Mouse (Mus musculus) intestine, postnatal 0 days (tissue): Measurements from ENCODE around the gene 4921524J17Rik. TPM values are rescaled to one million over a fixed set of nuclear protein-coding genes. Genes with fewer than 3 reads are reported as not detected.

Source experiments
- ATAC-seq: fragments of 200-750 bp; cut with Nextera tagmentation; 2 replicates; pipeline ENCODE4 v1.8.0; 2017; ENCODE audit warnings: mild to moderate bottlenecking, moderate TSS enrichment, moderate library complexity
- H3K27ac ChIP-seq: fragments of 300-500 bp; sonication (generic); 2 replicates; pipeline ENCODE4 v1.5.1; 2014; ENCODE audit warnings: mild to moderate bottlenecking, low read depth, low read length, moderate library complexity
- H3K27me3 ChIP-seq: fragments of 300-500 bp; sonication (generic); replicated peaks from 2 replicates; pipeline ENCODE4 v1.6.1; 2014; ENCODE audit warnings: low read length, mixed read lengths; ENCODE audit not compliant: control insufficient read depth, insufficient read depth
- H3K36me3 ChIP-seq: fragments of 300-500 bp; sonication (generic); 2 replicates; pipeline ENCODE4 v1.6.1; 2014; ENCODE audit warnings: mild to moderate bottlenecking, moderate library complexity; ENCODE audit not compliant: control insufficient read depth, insufficient read depth
- H3K4me1 ChIP-seq: fragments of 300-500 bp; sonication (generic); replicated peaks from 2 replicates; pipeline ENCODE4 v1.6.1; 2014; ENCODE audit warnings: antibody characterized with exemption, low read length, mixed read lengths; ENCODE audit not compliant: control insufficient read depth, insufficient read depth
- H3K4me2 ChIP-seq: fragments of 300-500 bp; sonication (generic); replicated peaks from 2 replicates; pipeline ENCODE4 v1.6.1; 2014; ENCODE audit warnings: low read depth, mild to moderate bottlenecking, moderate library complexity
- H3K4me3 ChIP-seq: fragments of 300-500 bp; sonication (generic); 2 replicates; pipeline ENCODE4 v1.5.1; 2014; ENCODE audit warnings: low read depth, low read length
- H3K9ac ChIP-seq: fragments of 300-500 bp; sonication (generic); 2 replicates; pipeline ENCODE4 v1.6.1; 2014; ENCODE audit warnings: mild to moderate bottlenecking, low read depth, low read length
- H3K9me3 ChIP-seq: fragments of 300-500 bp; sonication (generic); 2 replicates; pipeline ENCODE4 v1.6.1; 2016; ENCODE audit warnings: mixed run types; ENCODE audit not compliant: control insufficient read depth
- CTCF ChIP-seq: sonication (generic); IDR thresholded peaks from 2 replicates; pipeline ENCODE4 v1.5.1; 2016; ENCODE audit warnings: low read depth, mild to moderate bottlenecking, control low read depth, antibody characterized with exemption, moderate library complexity
- WGBS: fragments of 180-500 bp; shearing (Covaris S2); extraction: QIAGEN DNeasy Blood & Tissue Kit; methylation state at CpG from one replicate; pipeline ENCODE4 v1.1.7; 2014; 5-methylcytosine and 5-hydroxymethylcytosine counted together
- polyA plus RNA-seq: library from polyadenylated mRNA; unstranded; fragments of >200 nt; fragmentation: Nextera tagmentation; extraction: Ambion mirVana; gene quantifications from 2 replicates; pipeline ENCODE4 v1.2.1, GENCODE M21; 2015

The 4921524J17Rik gene
- polyA plus RNA-seq: 24.3 and 26.1 TPM in 2 replicates

DNA sequence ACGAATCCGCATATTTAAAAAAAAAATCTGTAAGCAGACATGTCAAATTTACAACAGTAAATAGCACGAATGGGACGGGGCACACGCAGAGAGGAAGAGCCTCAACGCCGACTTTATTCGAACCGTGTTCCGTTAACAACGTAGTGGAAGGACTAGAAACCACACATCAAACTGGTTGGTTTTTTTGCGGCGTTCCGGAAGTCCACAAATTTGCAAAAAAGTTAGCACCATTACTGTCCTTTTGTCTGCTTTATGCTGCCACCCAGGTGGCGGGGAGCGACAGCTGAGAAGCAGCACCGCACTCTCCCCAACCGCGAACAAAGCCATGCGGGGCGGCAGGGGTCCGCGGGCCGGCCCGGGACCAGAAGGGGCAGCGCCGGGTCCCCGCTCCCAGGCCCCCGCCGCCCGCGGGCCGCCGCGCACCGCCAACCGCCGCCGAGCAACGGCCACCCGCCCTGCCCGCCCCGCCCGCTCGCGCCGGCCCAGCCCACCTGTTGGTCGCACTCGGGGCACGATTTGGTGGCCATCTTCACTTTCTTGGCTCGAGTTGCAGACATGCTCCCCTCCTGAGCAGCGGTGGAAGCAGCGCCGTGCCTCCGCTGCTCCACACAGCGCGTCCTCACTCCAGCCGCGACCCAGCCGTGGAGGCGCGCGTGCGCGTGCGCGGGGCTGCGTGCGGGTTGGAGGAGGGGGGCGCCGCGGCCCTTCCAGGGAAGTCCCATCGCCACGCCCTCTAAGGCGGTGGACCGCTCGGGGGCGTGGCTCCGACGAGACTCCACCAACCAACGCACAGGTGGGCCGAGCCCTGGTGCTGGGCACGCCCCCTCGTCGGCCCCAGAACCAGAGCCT is at the start of gene 4921524J17Rik:
Gene 4921524J17Rik, minus strand, starts transcription at position 666 of the 849 bp plus-strand sequence.
- no peaks in the 10 kb centered on the region for H3K9me3 ChIP-seq
- peaks cover 10% of the 10 kb centered on the region; the same call in 1 of the 2 replicates for H3K4me1 ChIP-seq
- under 1% methylated on average over 76 of the region's 85 CpGs for WGBS
- H3K27me3 ChIP-seq: no peaks in the 10 kb centered on the region
- H3K4me3 ChIP-seq: peak within 1 kb of the TSS; percentile 86
- peak within 1 kb of the TSS; percentile 91 for H3K27ac ChIP-seq
- peak; percentile 30 for TF ChIP-seq CTCF
- peak within 1 kb of the TSS; percentile 84 for H3K9ac ChIP-seq
- ATAC-seq: peak; percentile 99
- H3K4me2 ChIP-seq: peak within 1 kb of the TSS; percentile 66
- no peaks in the 10 kb centered on the region for H3K36me3 ChIP-seq

- no peak overlapping the region for H3K4me2 ChIP-seq
- H3K27ac ChIP-seq: no peak overlapping the region
- H3K9me3 ChIP-seq: no peaks in the 10 kb centered on the region
- H3K27me3 ChIP-seq: no peaks in the 10 kb centered on the region
- no peaks in the 10 kb centered on the region for H3K36me3 ChIP-seq
- H3K4me1 ChIP-seq: no peaks in the 10 kb centered on the region
- H3K4me3 ChIP-seq: no peak overlapping the region
- no peak overlapping the region for H3K9ac ChIP-seq
- ATAC-seq: no peak
- WGBS: 56% methylated on average over 6 of the region's 6 CpGs
- TF ChIP-seq CTCF: no peak
Measured at GRCm38 (mm10) chr8:85482427-85482826, 49.8 kb upstream of the 4921524J17Rik start.

- no peaks in the 10 kb centered on the region for H3K9me3 ChIP-seq
- peak overlapping the region; percentile 17; the same call in 1 of the 2 replicates for H3K4me2 ChIP-seq
- WGBS: 36% methylated on average over 10 of the region's 10 CpGs
- no peaks in the 10 kb centered on the region for H3K4me1 ChIP-seq
- no peak for TF ChIP-seq CTCF
- no peak overlapping the region for H3K4me3 ChIP-seq
- no peaks in the 10 kb centered on the region for H3K36me3 ChIP-seq
- H3K9ac ChIP-seq: no peak overlapping the region
- ATAC-seq: no peak
- no peak overlapping the region for H3K27ac ChIP-seq
- H3K27me3 ChIP-seq: no peaks in the 10 kb centered on the region
Measured at GRCm38 (mm10) chr8:85481900-85482299, 49.3 kb upstream of the 4921524J17Rik start.

GRCm38 (mm10) chr8:85479710-85480109 is 47.1 kb upstream of the 4921524J17Rik start:
- no peaks in the 10 kb centered on the region for H3K4me1 ChIP-seq
- H3K27me3 ChIP-seq: no peaks in the 10 kb centered on the region
- no peak for TF ChIP-seq CTCF
- WGBS: 67% methylated on average over 2 of the region's 2 CpGs
- no peak overlapping the region for H3K4me3 ChIP-seq
- ATAC-seq: no peak
- no peak overlapping the region for H3K9ac ChIP-seq
- no peak overlapping the region for H3K27ac ChIP-seq
- no peak overlapping the region for H3K4me2 ChIP-seq
- no peaks in the 10 kb centered on the region for H3K9me3 ChIP-seq
- H3K36me3 ChIP-seq: no peaks in the 10 kb centered on the region

DNA sequence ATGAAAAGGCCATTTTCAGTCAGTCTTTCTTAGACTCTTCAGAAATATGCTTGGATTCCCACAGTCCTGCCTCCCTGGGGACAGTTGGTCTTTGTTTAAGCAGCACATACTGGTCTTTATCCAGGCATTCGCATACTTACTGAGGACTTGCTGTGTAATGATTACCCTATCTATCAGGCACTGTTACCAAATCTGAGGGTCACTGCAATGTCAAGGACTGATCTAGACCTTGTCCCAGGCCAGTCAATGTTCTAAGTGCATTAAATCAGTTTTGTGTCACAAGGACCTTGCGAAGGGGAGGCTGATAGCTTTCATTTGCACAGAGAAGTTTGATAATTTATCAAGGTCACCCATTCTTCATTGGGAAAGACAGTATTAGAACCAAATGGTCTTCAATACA is 45.8 kb upstream of the 4921524J17Rik start:
- WGBS: 75% methylated on average over 2 of the region's 2 CpGs
- Histone ChIP-seq H3K9me3 (no peaks in the 10 kb centered on the region), H3K4me1 (no peaks in the 10 kb centered on the region), H3K4me3 (no peak overlapping the region), H3K27me3 (no peaks in the 10 kb centered on the region), H3K9ac (no peak overlapping the region), H3K4me2 (no peak overlapping the region), H3K36me3 (no peaks in the 10 kb centered on the region), H3K27ac (no peak overlapping the region)
- ATAC-seq: no peak
- no peak for TF ChIP-seq CTCF

- H3K9me3 ChIP-seq: no peaks in the 10 kb centered on the region
- no peaks in the 10 kb centered on the region for H3K4me1 ChIP-seq
- no peak overlapping the region for H3K27ac ChIP-seq
- no peak for TF ChIP-seq CTCF
- H3K9ac ChIP-seq: no peak overlapping the region
- WGBS: 40% methylated on average over 4 of the region's 4 CpGs
- no peak overlapping the region for H3K4me3 ChIP-seq
- no peaks in the 10 kb centered on the region for H3K27me3 ChIP-seq
- no peak overlapping the region for H3K4me2 ChIP-seq
- no peaks in the 10 kb centered on the region for H3K36me3 ChIP-seq
- no peak for ATAC-seq
Measured at GRCm38 (mm10) chr8:85476970-85477545, 44.4 kb upstream of the 4921524J17Rik start.
